Mouse (Mus musculus): ENCODE measurements around the gene Cd37.

DNA sequence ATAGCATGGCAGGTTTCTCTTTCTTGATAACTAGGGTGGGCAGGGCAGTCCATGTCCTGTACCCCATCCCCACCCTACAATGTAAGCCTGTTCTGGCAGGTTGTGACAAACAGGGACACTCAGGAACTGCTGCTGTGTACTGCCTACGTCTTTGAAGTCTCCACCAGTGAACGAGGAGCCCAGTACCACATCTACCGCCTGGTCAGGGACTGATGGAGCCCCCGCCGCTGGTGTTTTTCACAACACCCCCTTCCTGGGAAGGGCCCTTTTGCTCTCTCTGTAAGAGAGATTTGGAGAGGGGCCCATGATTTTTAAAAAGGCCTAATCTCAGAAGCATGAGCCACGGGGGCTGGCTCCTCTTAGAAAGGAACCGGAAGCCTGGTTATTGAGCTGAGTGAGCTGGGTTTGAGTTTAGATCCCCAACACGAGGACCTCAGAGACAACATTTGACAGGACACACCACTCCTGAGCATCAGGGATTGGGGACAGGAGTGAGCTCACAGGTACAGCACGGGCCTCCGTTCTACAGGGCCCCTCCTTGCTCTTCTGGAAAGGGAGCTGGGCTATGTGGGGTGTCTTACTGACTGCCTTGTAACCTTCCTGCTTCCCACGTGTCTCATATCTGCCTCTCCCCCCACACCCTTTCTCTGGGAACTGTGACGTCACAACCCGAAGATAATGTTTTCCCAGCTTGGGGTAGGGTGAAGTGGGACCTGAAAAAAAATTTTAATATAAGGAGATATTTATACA lies 6.0 kb downstream of the Cd37 start:
- TF ChIP-seq POLR2A (IDR thresholded peaks at IDR 0.05; ENCODE audit: borderline replicate concordance, extremely low read depth, low read depth, low read length) (no peak), CTCF (IDR thresholded peaks at IDR 0.05; ENCODE audit: insufficient read depth, low read length) (no peak)
